ENCODE assay signal across 25 mouse cellular contexts in the genomic region with DNA sequence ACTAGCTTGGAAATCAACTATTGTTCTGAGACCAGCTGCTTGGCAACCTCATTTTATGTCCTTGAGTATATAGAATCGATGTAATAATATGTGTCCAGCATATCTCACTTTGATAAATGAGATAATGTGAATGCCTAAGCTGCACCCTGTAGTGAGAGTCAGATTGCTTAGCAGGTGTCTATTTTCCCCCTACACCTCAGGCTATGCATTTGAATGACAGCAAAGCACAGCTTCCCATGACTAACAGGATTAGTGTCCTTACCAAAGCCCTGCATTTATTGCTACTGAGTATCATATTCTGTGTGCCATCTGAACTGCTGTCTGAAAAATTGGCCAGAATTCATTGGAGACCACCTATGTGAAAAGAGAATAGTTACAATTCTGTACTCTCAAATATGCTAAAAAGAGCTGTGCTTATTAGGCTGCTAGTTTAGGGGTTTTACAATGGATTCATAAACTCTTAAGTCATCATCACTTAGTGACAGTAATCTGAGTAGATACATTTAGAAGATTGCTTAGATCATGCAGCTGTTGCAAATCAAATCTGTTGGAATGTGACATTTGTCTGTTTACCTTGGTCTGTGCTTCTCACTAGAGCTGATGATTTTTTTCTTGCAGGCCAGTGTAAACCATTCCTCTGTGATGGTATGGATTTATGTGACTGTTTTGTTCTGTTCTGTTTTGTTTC.
DNase-seq lines count a peak whose midpoint lies in the region; ATAC-seq lines count a peak whose summit lies in the region.
"Had no signal": no experiment of that assay in that cellular context is flagged by ENCODE, and none has a peak within 500 bp of the region (broad histone marks: within the 10 kb centered on the region; RNA-seq: fewer than 3 reads in every experiment).

No protein-coding gene starts in this region.

- no peak overlapping the region for H3K4me3 ChIP-seq in limb, embryonic 13.5 days
- H3K4me3 ChIP-seq in limb, embryonic 10.5 days: no peak overlapping the region
- no peak overlapping the region for H3K4me3 ChIP-seq in midbrain, embryonic 13.5 days (replicated peaks)
- no peak overlapping the region for H3K4me3 ChIP-seq in forebrain, embryonic 15.5 days
- H3K4me3 ChIP-seq: embryonic facial prominence, embryonic 15.5 days; hindbrain, embryonic 10.5 days; intestine, embryonic 15.5 days; limb, embryonic 12.5 days; lung, embryonic 15.5 days; megakaryocyte, embryonic 14.5 days; myocyte had no signal

- peak; percentile 61; the same call in 1 of the 2 replicates for ATAC-seq in limb, embryonic 13.5 days (ENCODE audit: low FRiP score, low read depth)
- peak; percentile 66; the same call in 1 of the 2 replicates for ATAC-seq in midbrain, embryonic 13.5 days
- no peak for ATAC-seq in forebrain, embryonic 15.5 days (replicated peaks)
- ATAC-seq: forebrain, embryonic 14.5 days; intestine, embryonic 15.5 days had no signal

- H3K4me2 ChIP-seq in limb, embryonic 13.5 days (replicated peaks): no peak overlapping the region
- H3K4me2 ChIP-seq in midbrain, embryonic 13.5 days (replicated peaks): no peak overlapping the region
- H3K4me2 ChIP-seq in forebrain, embryonic 15.5 days (replicated peaks): no peak overlapping the region
- H3K4me2 ChIP-seq: embryonic facial prominence, embryonic 15.5 days; heart, embryonic 11.5 days; intestine, embryonic 15.5 days; limb, embryonic 12.5 days; lung, embryonic 15.5 days had no signal

- no peaks in the 10 kb centered on the region for H3K9me3 ChIP-seq in limb, embryonic 13.5 days
- H3K9me3 ChIP-seq in limb, embryonic 10.5 days (replicated peaks): no peaks in the 10 kb centered on the region
- H3K9me3 ChIP-seq in midbrain, embryonic 13.5 days: no peaks in the 10 kb centered on the region
- no peaks in the 10 kb centered on the region for H3K9me3 ChIP-seq in forebrain, embryonic 15.5 days
- H3K9me3 ChIP-seq: embryonic facial prominence, embryonic 15.5 days; hindbrain, embryonic 10.5 days; intestine, embryonic 15.5 days; limb, embryonic 12.5 days; lung, embryonic 15.5 days; megakaryocyte, embryonic 14.5 days had no signal

- 67% methylated on average over 1 of the region's 1 CpGs for WGBS in limb, embryonic 13.5 days
- 90% methylated on average over 1 of the region's 1 CpGs for WGBS in limb, embryonic 10.5 days
- WGBS in midbrain, embryonic 13.5 days: 28% methylated on average over 1 of the region's 1 CpGs
- WGBS in forebrain, embryonic 15.5 days: 41% methylated on average over 1 of the region's 1 CpGs

- H3K27ac ChIP-seq in limb, embryonic 13.5 days: no peak overlapping the region
- H3K27ac ChIP-seq in limb, embryonic 10.5 days: no peak overlapping the region
- H3K27ac ChIP-seq in midbrain, embryonic 13.5 days: no peak overlapping the region
- H3K27ac ChIP-seq in forebrain, embryonic 15.5 days (replicated peaks): no peak overlapping the region
- H3K27ac ChIP-seq: embryonic facial prominence, embryonic 15.5 days; hindbrain, embryonic 10.5 days; intestine, embryonic 15.5 days; limb, embryonic 12.5 days; liver, embryonic 14.5 days; lung, embryonic 15.5 days; stomach, postnatal 0 days had no signal

- H3K9ac ChIP-seq in limb, embryonic 13.5 days: no peak overlapping the region
- no peak overlapping the region for H3K9ac ChIP-seq in midbrain, embryonic 13.5 days (replicated peaks)
- no peak overlapping the region for H3K9ac ChIP-seq in forebrain, embryonic 15.5 days (replicated peaks)
- H3K9ac ChIP-seq: embryonic facial prominence, embryonic 15.5 days; intestine, embryonic 15.5 days; limb, embryonic 12.5 days; liver, embryonic 14.5 days; lung, embryonic 15.5 days had no signal

- peak; percentile 20 for DNase-seq in embryo, embryonic 10.5 days (ENCODE audit: low spot score)
- no peak for DNase-seq in embryo, embryonic 10 days (ENCODE audit: low spot score)
- no peak for DNase-seq in limb, embryonic 10.5 days (ENCODE audit: low spot score)
- peak; percentile 34 for DNase-seq in retina, postnatal 1 day
- no peak for DNase-seq in Muller cell, postnatal 12 days (ENCODE audit: inconsistent ontology term)
- DNase-seq: adrenal gland, postnatal 25 days; cerebellum, adult 9-10 months; kidney, adult 8-10 months; kidney, postnatal 25 days; layer of hippocampus, postnatal 36 days; lung, postnatal 36 days had no signal

- H3K27me3 ChIP-seq in limb, embryonic 13.5 days: no peaks in the 10 kb centered on the region
- H3K27me3 ChIP-seq in limb, embryonic 10.5 days (ENCODE audit: low read depth, poor library complexity, severe bottlenecking): no peaks in the 10 kb centered on the region
- H3K27me3 ChIP-seq in midbrain, embryonic 13.5 days: no peaks in the 10 kb centered on the region
- no peaks in the 10 kb centered on the region for H3K27me3 ChIP-seq in forebrain, embryonic 15.5 days
- H3K27me3 ChIP-seq: embryonic facial prominence, embryonic 15.5 days; intestine, embryonic 15.5 days; limb, embryonic 12.5 days; lung, embryonic 15.5 days; megakaryocyte, embryonic 14.5 days had no signal

- peaks cover 3% of the 10 kb centered on the region; the same call in 1 of the 2 replicates for H3K4me1 ChIP-seq in limb, embryonic 13.5 days
- H3K4me1 ChIP-seq in limb, embryonic 10.5 days: no peaks in the 10 kb centered on the region
- peaks cover 18% of the 10 kb centered on the region for H3K4me1 ChIP-seq in midbrain, embryonic 13.5 days (replicated peaks)
- H3K4me1 ChIP-seq in forebrain, embryonic 15.5 days: no peaks in the 10 kb centered on the region
- H3K4me1 ChIP-seq: embryonic facial prominence, embryonic 15.5 days; limb, embryonic 12.5 days; lung, embryonic 15.5 days had no signal

- H3K36me3 ChIP-seq in limb, embryonic 13.5 days: no peaks in the 10 kb centered on the region
- H3K36me3 ChIP-seq in limb, embryonic 10.5 days: no peaks in the 10 kb centered on the region
- no peaks in the 10 kb centered on the region for H3K36me3 ChIP-seq in midbrain, embryonic 13.5 days
- no peaks in the 10 kb centered on the region for H3K36me3 ChIP-seq in forebrain, embryonic 15.5 days
- H3K36me3 ChIP-seq: embryonic facial prominence, embryonic 15.5 days; hindbrain, embryonic 10.5 days; intestine, embryonic 15.5 days; limb, embryonic 12.5 days; lung, embryonic 15.5 days had no signal

Comparison
In these comparisons a context has a peak if more than half of its experiments do, and no peak if none do; other contexts are left out.
1. DNase-seq: peak in embryo, embryonic 10.5 days (single experiment) and retina, postnatal 1 day (single experiment); none in embryo, embryonic 10 days (single experiment), limb, embryonic 10.5 days (single experiment) and Muller cell, postnatal 12 days (single experiment).